Mouse (Mus musculus): Measurements from ENCODE around the gene Efcab11.

GRCm38 (mm10) chr12:99884269-99885261 is at the start of gene Efcab11, which contains the start of gene Tdp1:
- TF ChIP-seq NRF1 (IDR thresholded peaks at IDR 0.05; ENCODE audit: low read depth, low read length) (peak; percentile 98), BHLHE40 (IDR thresholded peaks at IDR 0.05; ENCODE audit: low read depth, low read length) (no peak), CTCF (conservative IDR thresholded peaks at IDR 0.05 in 1 of 2, IDR thresholded peaks at IDR 0.05 in 1 of 2; ENCODE audit: low read depth in 2 of 2, low read length in 2 of 2) (no peak; a peak in 1 of 4 replicates)
